In the genomic region with DNA sequence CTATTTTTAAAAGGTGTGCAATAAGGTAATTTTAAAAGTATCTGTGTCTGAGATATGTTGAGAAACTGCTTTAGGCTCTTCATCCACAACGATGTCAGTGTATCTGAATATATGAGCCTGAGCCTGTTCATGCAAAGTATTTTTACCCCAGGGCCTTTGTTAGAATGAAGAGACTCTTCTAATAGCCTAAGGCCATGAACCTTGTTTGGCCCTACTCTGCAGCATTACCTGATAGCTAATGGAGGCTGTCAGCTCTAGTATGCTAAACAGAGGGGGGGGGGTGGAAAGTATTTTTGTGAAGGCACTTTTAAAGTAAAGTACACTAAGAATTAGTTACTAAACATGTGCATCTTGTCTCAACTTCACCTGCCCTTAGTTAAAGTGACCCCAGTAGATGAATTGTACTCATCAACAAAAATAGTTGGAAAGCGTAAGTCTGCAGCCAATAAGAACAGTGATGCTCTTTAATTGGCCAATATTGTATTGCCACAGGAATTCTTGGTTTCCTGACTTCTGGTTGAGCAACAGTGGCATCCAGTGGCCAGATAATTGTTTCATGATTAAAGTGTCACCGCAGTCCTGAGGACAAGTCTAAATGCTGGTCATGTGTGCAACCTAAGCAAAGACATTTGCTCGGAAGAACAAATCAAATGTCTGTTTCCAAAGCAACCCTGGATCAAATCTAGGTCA, we compare ENCODE assay signal across 13 mouse cellular contexts. TPM values are rescaled to one million over a fixed set of nuclear protein-coding genes. Genes with fewer than 3 reads are reported as not detected.
DNase-seq lines count a peak whose midpoint lies in the region; ATAC-seq lines count a peak whose summit lies in the region.
"Had no signal": no experiment of that assay in that cellular context is flagged by ENCODE, and none has a peak within 500 bp of the region (broad histone marks: within the 10 kb centered on the region; RNA-seq: fewer than 3 reads in every experiment).

No protein-coding gene starts in this region.

- H3K4me3 ChIP-seq in kidney, embryonic 14.5 days (ENCODE audit: low read length): no peak overlapping the region
- H3K4me3 ChIP-seq: embryonic facial prominence, embryonic 12.5 days; heart, embryonic 13.5 days; myocyte had no signal

- no peaks in the 10 kb centered on the region for H3K36me3 ChIP-seq in kidney, embryonic 14.5 days (ENCODE audit: control insufficient read depth, insufficient read depth, low read length)
- H3K36me3 ChIP-seq: embryonic facial prominence, embryonic 12.5 days; heart, embryonic 13.5 days had no signal

- WGBS in kidney, embryonic 14.5 days: 86% methylated on average over 4 of the region's 4 CpGs

- no peak for ATAC-seq in kidney, embryonic 14.5 days (ENCODE audit: low FRiP score, low TSS enrichment)
- no peak for ATAC-seq in megakaryocyte-erythroid progenitor cell, adult 5-6 weeks (replicated peaks; ENCODE audit: low FRiP score, low TSS enrichment, poor library complexity, severe bottlenecking)

- peak; percentile 16 for DNase-seq in embryo, embryonic 10 days (ENCODE audit: low spot score)
- no peak for DNase-seq in embryo, embryonic 9.5 days (ENCODE audit: extremely low spot score)
- peak; percentile 9 to 22 for DNase-seq in kidney, adult 8-10 months
- peak; percentile 40 for DNase-seq in Muller cell, postnatal 12 days (ENCODE audit: inconsistent ontology term)
- DNase-seq in kidney, postnatal 14 days: peak; percentile 36
- no peak for DNase-seq in gastrocnemius, adult 8-10 months (ENCODE audit: low spot score in 2 of 2)

- H3K9me3 ChIP-seq in kidney, embryonic 14.5 days (ENCODE audit: control insufficient read depth, low read length): no peaks in the 10 kb centered on the region
- H3K9me3 ChIP-seq: embryonic facial prominence, embryonic 12.5 days; heart, embryonic 13.5 days had no signal

- no peak overlapping the region for H3K27ac ChIP-seq in kidney, embryonic 14.5 days (ENCODE audit: low read depth, low read length)
- H3K27ac ChIP-seq: embryonic facial prominence, embryonic 12.5 days; heart, embryonic 13.5 days; liver, embryonic 14.5 days had no signal

- H3K4me1 ChIP-seq in kidney, embryonic 14.5 days (ENCODE audit: control insufficient read depth, insufficient read depth, low read length): no peaks in the 10 kb centered on the region
- H3K4me1 ChIP-seq: embryonic facial prominence, embryonic 12.5 days had no signal

- H3K9ac ChIP-seq in kidney, embryonic 14.5 days (ENCODE audit: low read depth, low read length): no peak overlapping the region
- H3K9ac ChIP-seq: embryonic facial prominence, embryonic 12.5 days; heart, embryonic 13.5 days; liver, embryonic 14.5 days had no signal

- H3K27me3 ChIP-seq in kidney, embryonic 14.5 days (ENCODE audit: control insufficient read depth, insufficient read depth, low read length): peaks cover 3% of the 10 kb centered on the region; the same call in 1 of the 2 replicates
- H3K27me3 ChIP-seq: embryonic facial prominence, embryonic 12.5 days; heart, embryonic 13.5 days had no signal

- H3K4me2 ChIP-seq in kidney, embryonic 14.5 days (replicated peaks; ENCODE audit: low read depth, low read length): no peak overlapping the region
- H3K4me2 ChIP-seq: embryonic facial prominence, embryonic 12.5 days; heart, embryonic 13.5 days had no signal

RNA-seq across cellular contexts. Expression of a gene that starts 10.5 kb away (rescaled TPM):
- polyA plus RNA-seq in kidney, embryonic 14.5 days (2014; fragmentation: Nextera tagmentation; extraction: Ambion mirVana): 3.2 and 6.7 TPM in 2 replicates
- not detected in 2 replicates for total RNA-seq in megakaryocyte-erythroid progenitor cell, adult 5-6 weeks (2014; fragmentation: Nextera tagmentation)
- total RNA-seq in megakaryocyte-erythroid progenitor cell, adult 5-6 weeks (2017): not detected in 2 replicates
- under 1 TPM; 0.31 to 0.73 (median 0.46) TPM for total RNA-seq in gastrocnemius, adult 8-10 months (2022)
- polyA plus RNA-seq: C2C12, myocyte had no signal

Comparison
In these comparisons a context has a peak if more than half of its experiments do, and no peak if none do; other contexts are left out.
1. DNase-seq: peak in embryo, embryonic 10 days (single experiment), kidney, adult 8-10 months (2 of 2), Muller cell, postnatal 12 days (single experiment) and kidney, postnatal 14 days (single experiment); none in embryo, embryonic 9.5 days (single experiment) and gastrocnemius, adult 8-10 months (0 of 2).